Mouse (Mus musculus) retina, embryonic 14.5 days (tissue): Measurements from ENCODE around the gene Fhit.
A peak's percentile ranks its signal among the peaks of the same experiment; 100 is the strongest.

Source experiments
- DNase-seq: peaks from one replicate; pipeline ENCODE4 v3.0.0-alpha.2; 2015; ENCODE audit warnings: low spot score

The Fhit gene

GRCm38 (mm10) chr14:10701707-10702106 is 460.1 kb downstream of the Fhit start:
- DNase-seq, result no peak

- DNase-seq, result peak; percentile 13
Measured at GRCm38 (mm10) chr14:10680041-10680440, 481.8 kb downstream of the Fhit start.

GRCm38 (mm10) chr14:10679638-10680037 is 482.2 kb downstream of the Fhit start:
- peak; percentile 56 for DNase-seq

- no peak for DNase-seq
Measured at GRCm38 (mm10) chr14:10677627-10678026, 484.2 kb downstream of the Fhit start.

- no peak for DNase-seq
Measured at GRCm38 (mm10) chr14:10660247-10660646, 501.6 kb downstream of the Fhit start.

- no peak for DNase-seq
Measured at GRCm38 (mm10) chr14:10659326-10659725, 502.5 kb downstream of the Fhit start.

- no peak for DNase-seq
Measured at GRCm38 (mm10) chr14:10658219-10658618, 503.6 kb downstream of the Fhit start.

- DNase-seq, result no peak
Measured at GRCm38 (mm10) chr14:10657364-10657763, 504.5 kb downstream of the Fhit start.

- no peak for DNase-seq
Measured at GRCm38 (mm10) chr14:10655842-10656241, 506.0 kb downstream of the Fhit start.

GRCm38 (mm10) chr14:10647832-10648231 is 514.0 kb downstream of the Fhit start:
- DNase-seq, result no peak

GRCm38 (mm10) chr14:10631783-10632182 is 530.1 kb downstream of the Fhit start:
- no peak for DNase-seq

GRCm38 (mm10) chr14:10630831-10631360 is 530.9 kb downstream of the Fhit start:
- DNase-seq, result no peak

- DNase-seq, result no peak
Measured at GRCm38 (mm10) chr14:10593467-10593866, 568.4 kb downstream of the Fhit start.

- no peak for DNase-seq
Measured at GRCm38 (mm10) chr14:10568937-10569552, 592.8 kb downstream of the Fhit start.

GRCm38 (mm10) chr14:10567771-10568170 is 594.1 kb downstream of the Fhit start:
- DNase-seq, result no peak

GRCm38 (mm10) chr14:10554755-10555154 is 607.1 kb downstream of the Fhit start:
- DNase-seq, result peak; percentile 42

- DNase-seq, result no peak
Measured at GRCm38 (mm10) chr14:10548632-10549031, 613.2 kb downstream of the Fhit start.

GRCm38 (mm10) chr14:10545916-10546315 is 615.9 kb downstream of the Fhit start:
- DNase-seq, result peak; percentile 38

GRCm38 (mm10) chr14:10534862-10535261 is 627.0 kb downstream of the Fhit start:
- no peak for DNase-seq

GRCm38 (mm10) chr14:10531748-10532500 is 629.9 kb downstream of the Fhit start:
- no peak for DNase-seq

- no peak for DNase-seq
Measured at GRCm38 (mm10) chr14:10526800-10527199, 635.0 kb downstream of the Fhit start.

- no peak for DNase-seq
Measured at GRCm38 (mm10) chr14:10525786-10526185, 636.0 kb downstream of the Fhit start.

GRCm38 (mm10) chr14:10514026-10514425 is 647.8 kb downstream of the Fhit start:
- DNase-seq, result no peak
